Mouse (Mus musculus): ENCODE measurements around the gene Lef1. TPM values are rescaled to one million over a fixed set of nuclear protein-coding genes. Genes with fewer than 3 reads are reported as not detected.

Lef1 gene
- total RNA-seq, 2 experiments from 2014 or later, result 4.0 to 4.9 TPM

- no peak for DNase-seq (ENCODE audit: low spot score in 2 of 2)
Observed at GRCm38 (mm10) chr3:131139345-131140090, 29.2 kb downstream of the Lef1 start.

GRCm38 (mm10) chr3:131140091-131140462, 29.8 kb downstream of the Lef1 start:
- no peak for DNase-seq (ENCODE audit: low spot score in 2 of 2)

GRCm38 (mm10) chr3:131141546-131141945, 31.3 kb downstream of the Lef1 start:
- no peak for DNase-seq (ENCODE audit: low spot score in 2 of 2)

- DNase-seq (ENCODE audit: low spot score in 2 of 2), result no peak
Observed at GRCm38 (mm10) chr3:131144250-131144649, 34.0 kb downstream of the Lef1 start.

- DNase-seq (ENCODE audit: low spot score in 2 of 2), result no peak
Observed at GRCm38 (mm10) chr3:131152921-131153320, 42.6 kb downstream of the Lef1 start.

- no peak for DNase-seq (ENCODE audit: low spot score in 2 of 2)
Observed at GRCm38 (mm10) chr3:131153896-131154295, 43.6 kb downstream of the Lef1 start.

GRCm38 (mm10) chr3:131154576-131154975, 44.3 kb downstream of the Lef1 start:
- no peak for DNase-seq (ENCODE audit: low spot score in 2 of 2)

GRCm38 (mm10) chr3:131155066-131155465, 44.8 kb downstream of the Lef1 start:
- DNase-seq (ENCODE audit: low spot score in 2 of 2), result no peak

- no peak for DNase-seq (ENCODE audit: low spot score in 2 of 2)
Observed at GRCm38 (mm10) chr3:131155657-131156056, 45.4 kb downstream of the Lef1 start.

- no peak for DNase-seq (ENCODE audit: low spot score in 2 of 2)
Observed at GRCm38 (mm10) chr3:131156377-131156776, 46.1 kb downstream of the Lef1 start.

- no peak for DNase-seq (ENCODE audit: low spot score in 2 of 2)
Observed at GRCm38 (mm10) chr3:131157471-131157870, 47.2 kb downstream of the Lef1 start.

- no peak for DNase-seq (ENCODE audit: low spot score in 2 of 2)
Observed at GRCm38 (mm10) chr3:131159204-131159760, 49.0 kb downstream of the Lef1 start.

- no peak for DNase-seq (ENCODE audit: low spot score in 2 of 2)
Observed at GRCm38 (mm10) chr3:131159881-131160615, 49.8 kb downstream of the Lef1 start.

GRCm38 (mm10) chr3:131160921-131161320, 50.6 kb downstream of the Lef1 start:
- no peak for DNase-seq (ENCODE audit: low spot score in 2 of 2)

GRCm38 (mm10) chr3:131167731-131168130, 57.5 kb downstream of the Lef1 start:
- no peak for DNase-seq (ENCODE audit: low spot score in 2 of 2)

- no peak for DNase-seq (ENCODE audit: low spot score in 2 of 2)
Observed at GRCm38 (mm10) chr3:131169161-131169560, 58.9 kb downstream of the Lef1 start.

GRCm38 (mm10) chr3:131170099-131170643, 59.9 kb downstream of the Lef1 start:
- no peak for DNase-seq (ENCODE audit: low spot score in 2 of 2)

GRCm38 (mm10) chr3:131171292-131171960, 61.2 kb downstream of the Lef1 start:
- no peak for DNase-seq (ENCODE audit: low spot score in 2 of 2)

- no peak for DNase-seq (ENCODE audit: low spot score in 2 of 2)
Observed at GRCm38 (mm10) chr3:131172293-131172692, 62.0 kb downstream of the Lef1 start.

GRCm38 (mm10) chr3:131181006-131181405, 70.7 kb downstream of the Lef1 start:
- no peak for DNase-seq (ENCODE audit: low spot score in 2 of 2)

GRCm38 (mm10) chr3:131182158-131182557, 71.9 kb downstream of the Lef1 start:
- no peak for DNase-seq (ENCODE audit: low spot score in 2 of 2)
